Mouse (Mus musculus) liver, embryonic 14.5 days (tissue): ENCODE data around the gene Ankrd44. TPM values are rescaled to one million over a fixed set of nuclear protein-coding genes. Genes with fewer than 3 reads are reported as not detected.

ENCODE experiments used
- ATAC-seq: fragments of 200-750 bp; cut with Nextera tagmentation; 2 replicates; pipeline ENCODE4 v1.8.0; 2017; ENCODE audit warnings: moderate number of reproducible peaks, mild to moderate bottlenecking, moderate library complexity; ENCODE audit not compliant: insufficient read depth
- DNase-seq, 3 experiments: peaks; one replicate each; pipeline ENCODE4 v3.0.0-alpha.2; 2012 to 2013; ENCODE audit warnings: low read depth in 3 of 3, low spot score in 3 of 3
- H3K27ac ChIP-seq: fragments of 300-500 bp; sonication (generic); 2 replicates; pipeline ENCODE4 v1.5.1; 2014; ENCODE audit warnings: moderate library complexity, mild to moderate bottlenecking, control low read depth, inconsistent platforms
- H3K27me3 ChIP-seq: fragments of 300-500 bp; sonication (generic); 2 replicates; pipeline ENCODE4 v1.6.1; 2014; ENCODE audit warnings: mild to moderate bottlenecking, low read length, moderate library complexity; ENCODE audit not compliant: control insufficient read depth, insufficient read depth
- H3K36me3 ChIP-seq: fragments of 300-500 bp; sonication (generic); replicated peaks from 2 replicates; pipeline ENCODE4 v1.6.1; 2014; ENCODE audit warnings: low read depth; ENCODE audit not compliant: control insufficient read depth, insufficient read depth
- H3K4me1 ChIP-seq, 2 experiments: fragments of 200-500 bp in 1 of 2; fragments of 300-500 bp in 1 of 2; sonication (generic) in 1 of 2; replicated peaks; 2 replicates each; pipeline ENCODE4 v1.6.1; 2012 to 2014; ENCODE audit warnings: antibody characterized with exemption in 1 of 2, inconsistent platforms in 1 of 2, low read length in 1 of 2; ENCODE audit not compliant: control insufficient read depth in 2 of 2, insufficient read depth in 2 of 2
- H3K4me2 ChIP-seq: fragments of 300-500 bp; sonication (generic); 2 replicates; pipeline ENCODE4 v1.6.1; 2014; ENCODE audit warnings: low read depth, mild to moderate bottlenecking, control low read depth, moderate library complexity
- H3K4me3 ChIP-seq, 2 experiments: fragments of 200-500 bp in 1 of 2; fragments of 300-500 bp in 1 of 2; sonication (generic) in 1 of 2; 2 replicates each; pipeline ENCODE4 v1.5.1; 2012 to 2014; ENCODE audit warnings: low read depth in 2 of 2, low read length in 2 of 2, mild to moderate bottlenecking in 2 of 2, control low read depth in 1 of 2, inconsistent platforms in 1 of 2, moderate library complexity in 1 of 2; ENCODE audit not compliant: insufficient read depth in 1 of 2
- H3K9ac ChIP-seq: fragments of 300-500 bp; sonication (generic); replicated peaks from 2 replicates; pipeline ENCODE4 v1.6.1; 2014; ENCODE audit warnings: mild to moderate bottlenecking, control low read depth, moderate library complexity
- H3K9me3 ChIP-seq: fragments of 300-500 bp; sonication (generic); 2 replicates; pipeline ENCODE4 v1.6.1; 2016; ENCODE audit warnings: low read length, mixed read lengths; ENCODE audit not compliant: control insufficient read depth
- CTCF ChIP-seq: IDR thresholded peaks from 2 replicates; pipeline ENCODE4 v1.5.1; 2016; ENCODE audit warnings: antibody characterized with exemption, low read depth, control low read depth
- EP300 ChIP-seq: IDR thresholded peaks from 2 replicates; pipeline ENCODE4 v1.6.1; 2016; ENCODE audit warnings: antibody characterized with exemption, low read depth
- WGBS: fragments of 180-500 bp; shearing (Covaris S2); extraction: QIAGEN DNeasy Blood & Tissue Kit; methylation state at CpG from one replicate; pipeline ENCODE4 v1.1.7; 2014; ENCODE audit not compliant: insufficient replicate concordance; 5-methylcytosine and 5-hydroxymethylcytosine counted together
- polyA plus RNA-seq, 2 experiments: library from polyadenylated mRNA; depleted of rRNA in 1 of 2; stranded (reverse) in 1 of 2; unstranded in 1 of 2; fragments of >200 nt; fragmentation: Nextera tagmentation in 1 of 2; extraction: Ambion mirVana in 1 of 2; gene quantifications; 2 replicates each; pipeline versions ENCODE4 v1.2.1 to v1.2.3; 2012 to 2014

Gene Ankrd44
- polyA plus RNA-seq, 2 experiments: 4.2 to 6.1 TPM

DNA sequence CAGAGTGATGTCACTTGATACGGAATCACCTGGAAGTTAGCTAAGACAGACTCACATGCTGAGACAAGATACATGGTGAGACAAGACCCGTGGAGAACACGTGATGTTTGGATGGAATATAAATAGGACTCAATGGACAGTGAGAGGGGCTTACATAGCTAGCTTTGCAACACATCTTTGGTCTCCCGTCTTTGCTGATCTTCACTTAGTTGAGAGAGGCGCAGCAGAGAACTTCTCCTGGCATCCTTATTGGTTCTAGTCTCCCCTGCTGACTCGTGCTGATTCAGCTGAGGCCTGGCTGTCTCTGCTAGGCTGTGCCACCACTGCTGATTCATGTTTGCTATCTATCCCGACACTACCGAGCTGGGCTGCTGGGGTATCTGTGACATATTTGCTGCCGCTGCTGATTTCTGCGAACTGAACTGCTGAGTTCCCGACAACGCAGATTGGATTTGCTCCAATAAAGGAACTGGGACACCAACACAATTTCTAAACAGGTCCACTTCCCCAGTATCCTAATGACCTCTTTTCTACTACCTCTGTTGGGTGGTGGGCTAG, 23.4 kb downstream of the Ankrd44 start:
- H3K4me1 ChIP-seq: peaks cover 0 to 6% of the 10 kb centered on the region in 2 experiments; a peak in 2 of 4 replicates
- H3K9ac ChIP-seq: no peak overlapping the region
- 56% methylated on average over 12 of the region's 12 CpGs for WGBS
- no peaks in the 10 kb centered on the region for H3K9me3 ChIP-seq
- TF ChIP-seq CTCF (no peak), EP300 (no peak)
- no peak for DNase-seq
- H3K27me3 ChIP-seq: no peaks in the 10 kb centered on the region
- H3K36me3 ChIP-seq: no peaks in the 10 kb centered on the region
- no peak overlapping the region; the same call in 1 of the 2 replicates for H3K27ac ChIP-seq
- ATAC-seq: peak; percentile 57
- no peak overlapping the region for H3K4me2 ChIP-seq
- no peak overlapping the region for H3K4me3 ChIP-seq

DNA sequence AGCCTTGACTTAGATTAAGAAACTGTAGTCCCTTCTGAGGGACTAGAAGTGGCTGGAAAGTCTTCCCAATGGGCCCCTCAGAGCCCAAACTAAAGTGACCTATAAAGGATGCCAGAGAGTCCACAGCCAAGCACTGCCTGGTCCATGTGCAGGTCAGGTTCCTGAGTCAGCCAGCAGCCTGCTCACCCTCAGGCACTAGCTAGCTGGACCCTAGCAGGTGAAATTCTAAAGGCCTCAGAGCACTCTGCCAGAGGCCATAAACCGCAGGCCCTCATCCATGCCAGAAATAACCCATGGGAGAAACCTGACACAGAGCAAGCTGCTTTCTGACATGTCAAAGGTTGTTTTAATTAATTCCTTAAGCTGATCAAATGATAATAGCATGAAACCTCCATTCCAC, 25.1 kb downstream of the Ankrd44 start:
- 75% methylated on average over 1 of the region's 1 CpGs for WGBS

DNA sequence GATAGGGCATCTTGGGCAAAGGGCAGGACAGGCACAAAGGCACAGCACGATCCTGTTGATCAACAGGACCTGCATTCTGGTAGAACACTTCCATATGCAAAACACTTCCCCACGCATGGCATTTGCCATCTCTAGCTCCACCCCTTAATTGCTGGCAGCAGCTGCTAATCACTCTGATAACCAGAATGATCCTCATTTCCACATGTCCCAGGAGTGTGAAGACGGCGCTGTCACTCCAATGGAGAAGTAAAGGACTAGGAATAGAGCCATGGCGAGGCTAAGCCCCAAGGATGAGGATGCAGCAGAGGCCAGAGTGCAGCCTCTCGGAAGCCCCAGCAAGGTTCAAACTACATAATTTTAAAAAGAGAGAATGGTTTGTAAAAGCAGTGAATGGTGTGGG, 26.9 kb downstream of the Ankrd44 start:
- no peak overlapping the region for H3K4me3 ChIP-seq
- WGBS: 56% methylated on average over 6 of the region's 6 CpGs
- H3K27ac ChIP-seq: no peak overlapping the region
- no peaks in the 10 kb centered on the region for H3K9me3 ChIP-seq
- no peaks in the 10 kb centered on the region for H3K36me3 ChIP-seq
- H3K27me3 ChIP-seq: no peaks in the 10 kb centered on the region
- H3K4me1 ChIP-seq: peaks cover 0 to 6% of the 10 kb centered on the region in 2 experiments; a peak in 2 of 4 replicates
- no peak for TF ChIP-seq CTCF
- TF ChIP-seq EP300: no peak
- H3K9ac ChIP-seq: no peak overlapping the region
- H3K4me2 ChIP-seq: no peak overlapping the region
- no peak for DNase-seq
- ATAC-seq: no peak

More for the DNA sequence above, 25.1 kb downstream of the Ankrd44 start:
- Histone ChIP-seq H3K4me3 (no peak overlapping the region), H3K36me3 (no peaks in the 10 kb centered on the region), H3K27me3 (no peaks in the 10 kb centered on the region), H3K4me2 (no peak overlapping the region), H3K27ac (no peak overlapping the region), H3K9me3 (no peaks in the 10 kb centered on the region), H3K9ac (no peak overlapping the region), H3K4me1 (peaks cover 0 to 6% of the 10 kb centered on the region in 2 experiments; a peak in 2 of 4 replicates)
- ATAC-seq (no peak), DNase-seq (no peak)
- TF ChIP-seq EP300: no peak
- TF ChIP-seq CTCF: no peak

DNA sequence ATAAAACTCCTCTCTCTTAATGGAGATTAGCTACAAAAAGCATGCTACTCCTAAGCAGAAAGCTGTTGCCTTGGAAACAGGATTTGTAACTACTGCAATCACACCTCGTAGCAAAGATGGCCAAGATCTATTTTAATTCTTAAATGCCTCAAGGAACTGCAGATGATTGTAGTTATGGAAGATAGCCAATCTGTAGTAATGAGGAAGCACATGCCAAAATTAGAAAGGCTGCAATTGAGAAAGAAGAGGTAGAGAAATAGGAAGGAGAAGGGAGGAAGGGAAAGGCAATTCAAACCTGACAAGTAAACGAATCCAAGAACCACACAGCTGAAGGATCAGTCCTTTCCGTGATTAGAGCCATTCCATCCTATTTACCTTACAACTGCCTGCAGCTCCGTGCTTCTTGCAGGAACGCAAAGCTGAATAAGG, 27.5 kb downstream of the Ankrd44 start:
- 38% methylated on average over 5 of the region's 5 CpGs for WGBS
- Histone ChIP-seq H3K4me3 (no peak overlapping the region), H3K27ac (no peak overlapping the region), H3K4me1 (peaks cover 0 to 6% of the 10 kb centered on the region in 2 experiments; a peak in 2 of 4 replicates), H3K4me2 (no peak overlapping the region), H3K27me3 (no peaks in the 10 kb centered on the region), H3K9me3 (no peaks in the 10 kb centered on the region), H3K9ac (no peak overlapping the region), H3K36me3 (no peaks in the 10 kb centered on the region)
- ATAC-seq: no peak
- TF ChIP-seq EP300: no peak
- no peak for TF ChIP-seq CTCF
- DNase-seq: no peak

DNA sequence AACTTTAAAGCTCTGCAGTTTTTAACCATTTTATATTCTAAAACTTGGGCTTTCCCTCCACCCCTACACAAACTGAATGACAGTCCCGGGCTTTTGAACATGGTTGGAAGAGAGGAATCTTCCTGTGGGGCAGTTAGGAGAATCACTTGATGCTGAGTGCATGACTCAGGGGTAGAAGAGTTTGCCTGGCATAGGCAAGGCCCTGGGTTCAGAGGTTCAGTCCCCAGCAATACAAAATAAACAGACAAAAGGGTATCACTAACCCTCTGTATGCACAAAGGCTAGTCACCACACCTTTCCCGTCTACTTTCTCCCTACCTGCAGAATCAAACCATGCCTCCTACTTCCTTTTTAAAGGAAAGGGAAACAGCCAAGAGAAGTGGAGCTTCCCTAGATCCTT, 28.5 kb downstream of the Ankrd44 start:
- DNase-seq: no peak
- H3K27me3 ChIP-seq: no peaks in the 10 kb centered on the region
- no peak overlapping the region for H3K9ac ChIP-seq
- no peak for ATAC-seq
- H3K4me3 ChIP-seq: no peak overlapping the region
- TF ChIP-seq CTCF (no peak), EP300 (no peak)
- WGBS: 56% methylated on average over 2 of the region's 2 CpGs
- no peak overlapping the region for H3K27ac ChIP-seq
- no peak overlapping the region for H3K4me2 ChIP-seq
- no peaks in the 10 kb centered on the region for H3K36me3 ChIP-seq
- peaks cover 0 to 6% of the 10 kb centered on the region in 2 experiments; a peak in 2 of 4 replicates for H3K4me1 ChIP-seq
- H3K9me3 ChIP-seq: no peaks in the 10 kb centered on the region
